Mouse (Mus musculus): Measurements from ENCODE around the gene Zzef1.

DNA sequence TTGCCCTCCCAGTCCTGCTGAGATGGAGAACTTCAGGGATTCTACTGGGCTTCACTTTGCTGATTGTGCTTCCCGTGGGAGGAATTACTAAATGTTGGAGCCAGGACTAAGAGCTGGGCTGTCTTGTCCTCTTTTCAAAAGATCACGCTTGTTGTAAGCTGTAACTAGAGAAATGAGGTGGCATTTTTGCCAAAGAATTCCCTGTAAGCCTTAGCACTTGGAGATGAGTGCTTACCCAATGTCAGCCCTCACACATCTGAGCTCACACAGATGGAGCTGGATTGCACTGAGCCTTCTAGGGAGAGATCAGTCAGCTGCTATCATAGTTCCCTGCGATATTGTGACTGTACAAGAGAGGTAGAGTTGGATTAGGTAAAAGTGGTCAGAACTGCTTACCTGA, 65.2 kb downstream of the Zzef1 start:
- TF ChIP-seq CTCF (IDR thresholded peaks at IDR 0.05; ENCODE audit: low read depth, low read length) (no peak), EP300 (IDR thresholded peaks at IDR 0.05; ENCODE audit: insufficient read depth, low read depth, low read length) (no peak)
